Mouse (Mus musculus) G1E (cell line): ENCODE measurements around the gene Map2k5.

Source experiments
- CTCF ChIP-seq: IDR thresholded peaks from 2 replicates; pipeline ENCODE4 v1.5.1; 2012; ENCODE audit warnings: low read depth, low read length, inconsistent platforms, mixed read lengths
- POLR2AphosphoS5 ChIP-seq: IDR thresholded peaks from 2 replicates; pipeline ENCODE4 v1.6.1; 2012; ENCODE audit warnings: low read depth, low read length, inconsistent platforms; ENCODE audit not compliant: insufficient replicate concordance
- TAL1 ChIP-seq: conservative IDR thresholded peaks from 2 replicates; pipeline ENCODE4 v1.6.1; 2012; ENCODE audit warnings: low read depth, low read length, inconsistent platforms, mixed read lengths

DNA sequence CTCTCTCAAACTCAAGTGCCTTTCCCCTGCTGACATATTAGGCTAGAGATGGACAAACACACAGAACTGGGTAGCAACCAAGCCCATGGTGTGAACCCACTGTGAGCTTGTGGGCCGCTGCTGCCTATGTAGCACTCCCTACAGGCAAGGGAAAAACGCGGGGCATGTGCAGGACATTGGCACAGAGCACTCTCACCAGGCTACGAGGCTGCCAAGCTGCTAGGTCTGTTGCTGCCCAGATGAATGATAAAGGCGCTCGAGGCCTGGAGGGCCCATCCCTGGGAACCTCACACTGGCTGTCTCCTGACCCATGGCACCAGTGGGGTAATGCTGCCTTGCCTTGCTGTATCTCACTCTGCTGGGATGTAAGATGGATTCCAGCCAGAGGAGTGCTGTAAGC is 31.7 kb downstream of the Map2k5 start:
- TF ChIP-seq POLR2AphosphoS5 (no peak), CTCF (no peak), TAL1 (no peak)
